ENCODE assay signal across 12 mouse cellular contexts in the genomic region with DNA sequence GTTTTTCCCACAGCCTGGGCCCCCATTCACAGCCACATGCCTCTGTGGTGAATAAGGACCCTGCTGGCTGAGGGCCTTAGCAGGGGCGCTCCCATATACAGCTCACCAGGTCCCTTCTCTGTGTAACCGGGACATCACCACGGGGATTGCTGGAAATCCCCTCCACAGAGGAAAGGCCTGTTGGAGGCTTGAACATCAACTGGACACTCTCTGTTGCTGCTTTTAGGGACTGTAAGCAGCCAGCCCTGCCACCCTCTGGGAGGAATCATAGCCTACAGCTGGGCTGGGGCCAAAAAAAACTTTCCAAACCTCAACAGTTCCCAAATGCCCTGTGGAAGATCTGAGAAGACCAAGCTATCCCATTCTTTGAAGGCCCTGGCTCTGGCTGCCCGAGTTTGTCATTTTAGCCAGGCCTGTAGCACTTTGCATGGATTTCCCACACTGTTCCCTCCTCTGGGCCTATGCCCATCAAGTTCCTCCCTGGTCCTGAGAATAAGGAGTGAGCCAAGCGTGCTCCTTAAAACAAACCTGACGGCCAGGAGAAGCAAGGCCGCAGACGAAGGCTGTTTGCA. TPM values are rescaled to one million over a fixed set of nuclear protein-coding genes. Genes with fewer than 3 reads are reported as not detected.
DNase-seq lines count a peak whose midpoint lies in the region; ATAC-seq and TF ChIP-seq lines count a peak whose summit lies in the region.
"Had no signal": no experiment of that assay in that cellular context is flagged by ENCODE, and none has a peak within 500 bp of the region (broad histone marks: within the 10 kb centered on the region; RNA-seq: fewer than 3 reads in every experiment).

No protein-coding gene starts in this region.

- H3K4me2 ChIP-seq in heart, postnatal 0 days (ENCODE audit: low read depth, low read length) = no peak overlapping the region
- no peak overlapping the region for H3K4me2 ChIP-seq in lung, postnatal 0 days (replicated peaks; ENCODE audit: low read depth, low read length)
- H3K4me2 ChIP-seq in hindbrain, embryonic 14.5 days (replicated peaks) = no peak overlapping the region
- H3K4me2 ChIP-seq: embryonic facial prominence, embryonic 12.5 days had no signal

- peaks cover 13% of the 10 kb centered on the region for H3K4me1 ChIP-seq in heart, postnatal 0 days (ENCODE audit: control insufficient read depth, insufficient read depth)
- peaks cover 9% of the 10 kb centered on the region; the same call in 1 of the 2 replicates for H3K4me1 ChIP-seq in lung, postnatal 0 days (ENCODE audit: insufficient read depth, low read depth, low read length)
- no peaks in the 10 kb centered on the region; the same call in 1 of the 2 replicates for H3K4me1 ChIP-seq in hindbrain, embryonic 14.5 days (replicated peaks; ENCODE audit: control insufficient read depth, insufficient read depth, low read length)

- H3K27ac ChIP-seq in heart, postnatal 0 days (ENCODE audit: low read depth) = peak overlapping the region; percentile 69
- peak overlapping the region; percentile 79 for H3K27ac ChIP-seq in lung, postnatal 0 days (ENCODE audit: low read length)
- no peak overlapping the region for H3K27ac ChIP-seq in hindbrain, embryonic 14.5 days
- H3K27ac ChIP-seq: embryonic facial prominence, embryonic 12.5 days had no signal

- DNase-seq in adrenal gland, postnatal 14 days = peak; percentile 15
- no peak for DNase-seq in adrenal gland, postnatal 25 days
- DNase-seq in 3T3-L1 (ENCODE audit: low read depth, low spot score) = peak; percentile 98
- no peak for DNase-seq in heart, postnatal 0 days (ENCODE audit: low spot score)
- DNase-seq in lung, postnatal 0 days (ENCODE audit: low spot score) = peak; percentile 76
- no peak for DNase-seq in left cerebral cortex, adult 8-10 months (ENCODE audit: low spot score in 2 of 2)
- no peak for DNase-seq in left cerebral cortex, adult 11 months (ENCODE audit: low spot score)
- DNase-seq in hindbrain, embryonic 14.5 days (ENCODE audit: low spot score) = no peak
- DNase-seq: gastrocnemius, postnatal 25 days; liver; spleen, adult 18-20 months had no signal

- H3K4me3 ChIP-seq in heart, postnatal 0 days (ENCODE audit: low read depth, low read length) = no peak overlapping the region
- no peak overlapping the region for H3K4me3 ChIP-seq in lung, postnatal 0 days (ENCODE audit: low read depth, low read length)
- H3K4me3 ChIP-seq in hindbrain, embryonic 14.5 days (replicated peaks; ENCODE audit: low read length) = no peak overlapping the region
- H3K4me3 ChIP-seq: embryonic facial prominence, embryonic 12.5 days had no signal

- H3K36me3 ChIP-seq in heart, postnatal 0 days (replicated peaks; ENCODE audit: control insufficient read depth, insufficient read depth, low read length) = no peaks in the 10 kb centered on the region
- no peaks in the 10 kb centered on the region for H3K36me3 ChIP-seq in lung, postnatal 0 days (ENCODE audit: insufficient read depth, low read length)
- no peaks in the 10 kb centered on the region for H3K36me3 ChIP-seq in hindbrain, embryonic 14.5 days (replicated peaks; ENCODE audit: control insufficient read depth, insufficient read depth)
- H3K36me3 ChIP-seq: embryonic facial prominence, embryonic 12.5 days had no signal

- H3K9ac ChIP-seq in heart, postnatal 0 days (replicated peaks; ENCODE audit: low read depth, low read length) = no peak overlapping the region
- H3K9ac ChIP-seq in lung, postnatal 0 days (replicated peaks; ENCODE audit: low read depth) = no peak overlapping the region
- H3K9ac ChIP-seq in hindbrain, embryonic 14.5 days = no peak overlapping the region
- H3K9ac ChIP-seq: embryonic facial prominence, embryonic 12.5 days had no signal

- no peaks in the 10 kb centered on the region for H3K27me3 ChIP-seq in heart, postnatal 0 days (ENCODE audit: control insufficient read depth, insufficient read depth, low read length)
- no peaks in the 10 kb centered on the region for H3K27me3 ChIP-seq in lung, postnatal 0 days (replicated peaks; ENCODE audit: insufficient read depth, low read length)
- H3K27me3 ChIP-seq in hindbrain, embryonic 14.5 days (ENCODE audit: control insufficient read depth, insufficient read depth, low read length) = no peaks in the 10 kb centered on the region
- H3K27me3 ChIP-seq: embryonic facial prominence, embryonic 12.5 days had no signal

- no peak for TF ChIP-seq EP300 in heart, postnatal 0 days (IDR thresholded peaks at IDR 0.05; ENCODE audit: low read depth)
- TF ChIP-seq EP300 in lung, postnatal 0 days (IDR thresholded peaks at IDR 0.05) = no peak

- ATAC-seq in heart, postnatal 0 days (ENCODE audit: insufficient read depth, low read depth) = peak; percentile 56
- ATAC-seq in lung, postnatal 0 days = peak; percentile 61
- ATAC-seq in hindbrain, embryonic 14.5 days (ENCODE audit: low FRiP score) = no peak

- peak; percentile 20; the same call in 1 of the 2 replicates for TF ChIP-seq CTCF in heart, postnatal 0 days (IDR thresholded peaks at IDR 0.05; ENCODE audit: low read depth)
- TF ChIP-seq CTCF in lung, postnatal 0 days (IDR thresholded peaks at IDR 0.05) = peak; percentile 56

- 73% methylated on average over 8 of the region's 8 CpGs for WGBS in heart, postnatal 0 days
- WGBS in lung, postnatal 0 days = 66% methylated on average over 8 of the region's 8 CpGs
- 84% methylated on average over 8 of the region's 8 CpGs for WGBS in hindbrain, embryonic 14.5 days

- H3K9me3 ChIP-seq in heart, postnatal 0 days (replicated peaks; ENCODE audit: control insufficient read depth, low read length) = no peaks in the 10 kb centered on the region
- no peaks in the 10 kb centered on the region for H3K9me3 ChIP-seq in lung, postnatal 0 days (ENCODE audit: low read length)
- H3K9me3 ChIP-seq in hindbrain, embryonic 14.5 days (ENCODE audit: control insufficient read depth, low read length) = no peaks in the 10 kb centered on the region
- H3K9me3 ChIP-seq: embryonic facial prominence, embryonic 12.5 days had no signal

RNA-seq across cellular contexts. Expression of a gene that starts 38.5 kb away (rescaled TPM):
- total RNA-seq in adrenal gland, postnatal 14 days (2021) = 17.2 and 20.7 TPM in 2 replicates
- total RNA-seq in adrenal gland, postnatal 25 days (2021) = 28.3 and 29.8 TPM in 2 replicates
- total RNA-seq in heart, postnatal 0 days (2014; rRNA removed; ENCODE audit: low replicate concordance) = 9.5 and 13.3 TPM in 2 replicates
- 2.8 and 3.0 TPM in 2 replicates for polyA plus RNA-seq in heart, postnatal 0 days (2015; fragmentation: Nextera tagmentation; extraction: Ambion mirVana)
- 36.4 and 37.3 TPM in 2 replicates for polyA plus RNA-seq in lung, postnatal 0 days (2015; fragmentation: Nextera tagmentation; extraction: Ambion mirVana)
- 1 to 10 TPM; 5.8 to 7.4 (median 6.1) TPM for total RNA-seq in left cerebral cortex, adult 8-10 months (2022)
- 2.0 and 3.2 TPM in 2 replicates for polyA plus RNA-seq in hindbrain, embryonic 14.5 days (2014; fragmentation: Nextera tagmentation; extraction: Ambion mirVana)

RNA-seq across cellular contexts. Expression of a gene that starts 49.9 kb away (rescaled TPM):
- total RNA-seq in adrenal gland, postnatal 14 days (2021) = 8.1 and 8.9 TPM in 2 replicates
- total RNA-seq in adrenal gland, postnatal 25 days (2021) = 3.7 and 7.4 TPM in 2 replicates
- 19.1 and 21.7 TPM in 2 replicates for total RNA-seq in heart, postnatal 0 days (2014; rRNA removed; ENCODE audit: low replicate concordance)
- polyA plus RNA-seq in heart, postnatal 0 days (2015; fragmentation: Nextera tagmentation; extraction: Ambion mirVana) = 9.2 and 9.5 TPM in 2 replicates
- polyA plus RNA-seq in lung, postnatal 0 days (2015; fragmentation: Nextera tagmentation; extraction: Ambion mirVana) = 1.9 and 3.2 TPM in 2 replicates
- under 1 TPM in 3 of 4 experiments, not detected in 1; 0.30 to 0.35 (median 0.35) TPM for total RNA-seq in left cerebral cortex, adult 8-10 months (2022)
- 4.6 and 6.8 TPM in 2 replicates for polyA plus RNA-seq in hindbrain, embryonic 14.5 days (2014; fragmentation: Nextera tagmentation; extraction: Ambion mirVana)

Comparison
In these comparisons a context has a peak if more than half of its experiments do, and no peak if none do; other contexts are left out.
1. DNase-seq: peak in adrenal gland, postnatal 14 days (single experiment), 3T3-L1 (single experiment) and lung, postnatal 0 days (single experiment); none in adrenal gland, postnatal 25 days (single experiment), heart, postnatal 0 days (single experiment), left cerebral cortex, adult 8-10 months (0 of 2), left cerebral cortex, adult 11 months (single experiment) and hindbrain, embryonic 14.5 days (single experiment).